In the genomic region with DNA sequence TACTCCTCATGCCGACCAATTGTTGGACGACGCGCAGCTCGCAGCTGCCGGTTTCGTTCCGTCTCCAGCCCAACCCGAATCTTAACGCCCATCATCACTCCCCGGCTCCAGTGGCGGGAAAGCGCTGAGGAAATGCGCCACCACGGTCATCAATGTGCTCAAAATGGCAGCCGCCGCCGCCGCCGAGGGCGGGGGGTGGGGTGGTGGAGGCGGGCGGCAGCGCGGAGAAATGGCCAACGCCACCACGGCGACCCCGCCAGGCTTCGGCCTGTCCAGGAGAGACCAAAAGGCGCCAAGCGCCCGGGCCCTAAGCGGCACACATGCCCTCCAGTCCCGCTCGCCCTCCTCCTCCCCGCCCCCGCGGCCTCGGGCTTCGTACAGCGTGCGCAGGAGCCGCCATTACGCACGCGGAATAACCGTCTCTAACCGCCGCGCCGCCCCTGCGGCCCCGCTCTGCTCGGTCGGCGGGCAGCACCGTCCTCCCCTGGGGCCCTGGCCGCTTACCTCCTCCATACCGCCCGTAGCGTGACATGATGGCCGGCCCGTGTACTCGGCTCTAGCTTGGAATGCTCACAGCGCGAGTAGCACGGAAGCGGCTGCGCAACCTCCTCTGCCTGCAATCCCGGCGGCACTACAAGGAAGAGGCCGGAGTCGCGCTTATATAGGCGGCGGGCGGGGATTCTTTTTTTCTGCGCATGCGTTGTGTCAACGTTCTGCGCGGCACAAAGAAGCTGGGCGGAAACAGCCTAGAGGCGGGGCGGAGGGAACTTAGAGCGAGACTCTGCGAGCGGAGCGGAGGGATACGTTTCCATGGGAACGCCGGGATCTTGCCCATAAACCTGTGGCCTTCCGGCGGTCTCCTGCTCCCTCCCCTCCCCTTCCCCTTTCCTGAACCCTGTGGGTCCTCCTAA, we compare ENCODE assay signal across 8 mouse cellular contexts. TPM values are rescaled to one million over a fixed set of nuclear protein-coding genes. Genes with fewer than 3 reads are reported as not detected.
DNase-seq lines count a peak whose midpoint lies in the region; ATAC-seq and TF ChIP-seq lines count a peak whose summit lies in the region.

A gene (minus strand): TSS at position 637 of the 911 bp plus-strand sequence.
A gene (plus strand): TSS at position 790 of the 911 bp plus-strand sequence.

- peak; percentile 99 for DNase-seq in A20 (ENCODE audit: low read depth, low spot score)
- DNase-seq in heart, adult 9 months (ENCODE audit: low spot score in 2 of 2), result peak; percentile 98
- DNase-seq in monocyte, adult 2 months (ENCODE audit: low read depth in 1 of 2, low spot score in 2 of 2), result peak; percentile 96 to 98
- peak; percentile 96 to 97 for DNase-seq in spleen, postnatal 36 days (ENCODE audit: low spot score in 2 of 2)

- H3K27ac ChIP-seq in bone marrow macrophage, adult 2 months (ENCODE audit: insufficient read depth, low read depth, low read length), result peak within 1 kb of the TSS; percentile 89
- peak within 1 kb of the TSS; percentile 85 for H3K27ac ChIP-seq in embryonic fibroblast, embryonic 13.5 days (ENCODE audit: insufficient read depth, low read length)
- peak within 1 kb of the TSS; percentile 99 for H3K27ac ChIP-seq in kidney, embryonic 14.5 days (ENCODE audit: low read depth, low read length)
- peak within 1 kb of the TSS; percentile 99 for H3K27ac ChIP-seq in limb, embryonic 15.5 days

- peak within 1 kb of the TSS; percentile 75 for H3K4me2 ChIP-seq in kidney, embryonic 14.5 days (replicated peaks; ENCODE audit: low read depth, low read length)
- peak within 1 kb of the TSS; percentile 61 for H3K4me2 ChIP-seq in limb, embryonic 15.5 days

- H3K4me1 ChIP-seq in bone marrow macrophage, adult 2 months (ENCODE audit: control insufficient read depth, insufficient read depth, low read length), result peaks cover 6% of the 10 kb centered on the region
- no peaks in the 10 kb centered on the region for H3K4me1 ChIP-seq in embryonic fibroblast, embryonic 13.5 days (ENCODE audit: control insufficient read depth, insufficient read depth, low read length)
- H3K4me1 ChIP-seq in kidney, embryonic 14.5 days (ENCODE audit: control insufficient read depth, insufficient read depth, low read length), result peaks cover 7% of the 10 kb centered on the region; the same call in 1 of the 2 replicates
- peaks cover 9% of the 10 kb centered on the region for H3K4me1 ChIP-seq in limb, embryonic 15.5 days

- TF ChIP-seq POLR2A in bone marrow macrophage, adult 2 months (IDR thresholded peaks at IDR 0.05; ENCODE audit: borderline replicate concordance, low read depth, low read length), result peak; percentile 100
- peak; percentile 100 for TF ChIP-seq POLR2A in embryonic fibroblast, embryonic 13.5 days (IDR thresholded peaks at IDR 0.05; ENCODE audit: low read depth, low read length)

- peak; percentile 93 for ATAC-seq in kidney, embryonic 14.5 days (ENCODE audit: low FRiP score, low TSS enrichment)
- ATAC-seq in limb, embryonic 15.5 days (ENCODE audit: insufficient number of reproducible peaks, low FRiP score, low TSS enrichment, low read depth), result peak; percentile 94

- H3K9me3 ChIP-seq in kidney, embryonic 14.5 days (ENCODE audit: control insufficient read depth, low read length), result no peaks in the 10 kb centered on the region
- no peaks in the 10 kb centered on the region for H3K9me3 ChIP-seq in limb, embryonic 15.5 days

- peak within 1 kb of the TSS; percentile 97 for H3K4me3 ChIP-seq in bone marrow macrophage, adult 2 months (ENCODE audit: insufficient read depth, low read length)
- H3K4me3 ChIP-seq in embryonic fibroblast, embryonic 13.5 days (ENCODE audit: insufficient read depth, low read length), result peak within 1 kb of the TSS; percentile 75
- H3K4me3 ChIP-seq in kidney, embryonic 14.5 days (ENCODE audit: low read length), result peak within 1 kb of the TSS; percentile 90
- peak within 1 kb of the TSS; percentile 95 for H3K4me3 ChIP-seq in limb, embryonic 15.5 days

- H3K27me3 ChIP-seq in kidney, embryonic 14.5 days (ENCODE audit: control insufficient read depth, insufficient read depth, low read length), result no peaks in the 10 kb centered on the region
- H3K27me3 ChIP-seq in limb, embryonic 15.5 days, result no peaks in the 10 kb centered on the region

- peaks cover 33% of the 10 kb centered on the region for H3K36me3 ChIP-seq in kidney, embryonic 14.5 days (ENCODE audit: control insufficient read depth, insufficient read depth, low read length)
- H3K36me3 ChIP-seq in limb, embryonic 15.5 days, result peaks cover 23% of the 10 kb centered on the region

- under 1% methylated on average over 77 of the region's 95 CpGs for WGBS in kidney, embryonic 14.5 days
- WGBS in limb, embryonic 15.5 days, result under 1% methylated on average over 82 of the region's 95 CpGs

- H3K9ac ChIP-seq in kidney, embryonic 14.5 days (ENCODE audit: low read depth, low read length), result peak within 1 kb of the TSS; percentile 99
- H3K9ac ChIP-seq in limb, embryonic 15.5 days, result peak within 1 kb of the TSS; percentile 99

- no peak for TF ChIP-seq CTCF in bone marrow macrophage, adult 2 months (IDR thresholded peaks at IDR 0.05; ENCODE audit: low read depth, low read length)
- TF ChIP-seq CTCF in embryonic fibroblast, embryonic 13.5 days (IDR thresholded peaks at IDR 0.05; ENCODE audit: borderline replicate concordance, insufficient read depth, low read length), result no peak

RNA-seq across cellular contexts. Expression of the first gene that starts in this region (rescaled TPM):
- polyA plus RNA-seq in bone marrow macrophage, adult 2 months (2012; ENCODE audit: insufficient read depth, insufficient read length, missing spikeins), result 83.7 and 102 TPM in 2 replicates
- 132 and 194 TPM in 2 replicates for polyA plus RNA-seq in embryonic fibroblast, embryonic 13.5 days (2011; ENCODE audit: insufficient read length, low read depth, missing spikeins)
- polyA plus RNA-seq in kidney, embryonic 14.5 days (2014; fragmentation: Nextera tagmentation; extraction: Ambion mirVana), result 756 and 811 TPM in 2 replicates
- polyA plus RNA-seq in limb, embryonic 15.5 days (2015; fragmentation: Nextera tagmentation; extraction: Ambion mirVana), result 496 and 517 TPM in 2 replicates

RNA-seq across cellular contexts. Expression of the second gene that starts in this region (rescaled TPM):
- polyA plus RNA-seq in bone marrow macrophage, adult 2 months (2012; ENCODE audit: insufficient read depth, insufficient read length, missing spikeins), result not detected in 2 replicates
- not detected in 2 replicates for polyA plus RNA-seq in embryonic fibroblast, embryonic 13.5 days (2011; ENCODE audit: insufficient read length, low read depth, missing spikeins)
- polyA plus RNA-seq in kidney, embryonic 14.5 days (2014; fragmentation: Nextera tagmentation; extraction: Ambion mirVana), result 0.11 TPM in 1 of 2 replicates, not detected in the other
- 0.05 TPM in 1 of 2 replicates, not detected in the other for polyA plus RNA-seq in limb, embryonic 15.5 days (2015; fragmentation: Nextera tagmentation; extraction: Ambion mirVana)

Comparison
In these comparisons a context has a peak if more than half of its experiments do, and no peak if none do; other contexts are left out.
1. Peak in every context shown above with its lines: DNase-seq, ATAC-seq, H3K4me3 ChIP-seq and H3K27ac ChIP-seq.